Mouse (Mus musculus): ENCODE results near the gene Gm9376.
A peak's percentile ranks its signal among the peaks of the same experiment; 100 is the strongest.

Gene Gm9376

DNA sequence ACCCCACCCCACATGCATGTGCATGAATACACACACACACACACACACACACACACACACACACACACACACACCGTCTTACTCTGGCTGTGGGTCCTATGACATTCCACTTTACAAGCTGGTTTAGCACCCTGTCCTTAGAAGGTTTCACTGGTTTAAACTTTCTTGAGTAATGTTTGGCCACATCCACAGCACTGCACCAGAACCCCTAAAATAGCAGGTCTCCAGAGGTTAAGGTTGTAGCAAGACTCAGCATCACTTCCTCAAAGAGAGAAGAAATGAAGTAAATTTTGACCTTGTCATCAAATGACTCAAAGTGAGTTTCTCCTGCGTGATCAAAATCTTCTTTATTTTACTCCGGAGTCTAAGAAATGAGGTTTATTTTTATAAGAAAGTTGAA, 15.5 kb downstream of the Gm9376 start:
- no peak for DNase-seq (ENCODE audit: low spot score)

DNA sequence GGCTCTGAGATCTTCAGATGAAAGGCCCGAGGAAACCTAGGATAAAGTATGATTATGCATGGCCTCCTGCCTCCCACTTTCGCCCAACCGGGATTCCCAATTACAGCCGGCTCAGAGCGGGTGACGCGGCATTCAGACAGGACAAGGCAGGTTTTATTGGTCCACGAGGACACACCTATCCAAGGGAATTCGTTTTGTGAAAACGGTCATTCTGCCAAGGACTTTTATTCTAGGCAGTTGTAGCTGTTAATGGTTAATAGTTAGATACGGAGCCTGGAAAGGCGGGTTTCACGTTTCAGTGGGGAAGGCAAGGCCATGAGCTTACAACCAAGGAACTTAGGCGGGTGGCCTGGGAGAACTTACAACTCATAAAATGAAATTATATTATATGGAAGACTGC, 16.2 kb downstream of the Gm9376 start:
- no peak for DNase-seq (ENCODE audit: low spot score)

DNA sequence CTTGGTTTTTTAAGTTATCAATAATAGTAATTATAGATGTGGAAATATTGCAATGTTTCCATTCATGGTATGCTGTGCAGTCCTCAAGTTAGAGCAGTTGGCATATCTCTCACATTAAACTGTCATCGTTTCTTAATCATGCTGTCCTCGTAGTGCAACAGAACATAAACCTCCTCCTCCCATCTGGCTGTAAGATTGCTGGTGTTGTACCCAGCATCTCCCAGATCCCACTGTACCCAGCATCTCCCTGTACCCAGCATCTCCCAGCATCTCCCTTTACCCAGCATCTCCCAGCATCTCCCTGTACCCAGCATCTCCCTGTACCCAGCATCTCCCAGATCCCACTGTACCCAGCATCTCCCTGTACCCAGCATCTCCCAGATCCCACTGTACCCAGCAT, 19.3 kb downstream of the Gm9376 start:
- no peak for DNase-seq (ENCODE audit: low spot score)

DNA sequence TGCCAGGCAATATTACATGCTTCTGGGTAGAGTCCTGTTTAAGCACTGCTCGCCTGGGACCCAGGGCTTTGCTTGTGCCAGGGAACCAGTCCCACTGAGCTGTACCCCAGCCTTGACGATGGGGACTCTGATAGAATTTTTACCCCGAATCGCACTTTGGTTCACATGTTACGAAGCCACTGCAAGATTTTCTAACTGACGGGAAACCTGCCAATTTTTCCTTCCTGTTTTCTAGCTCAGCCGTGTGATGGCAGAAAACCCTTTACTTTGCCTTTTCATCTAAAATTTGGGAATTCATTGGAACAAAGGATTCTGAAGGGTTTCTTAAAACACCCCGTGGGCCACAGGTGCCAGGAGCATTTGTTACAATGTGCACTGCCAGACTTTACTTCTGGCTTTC, 22.4 kb downstream of the Gm9376 start:
- DNase-seq (ENCODE audit: low spot score) = no peak

DNA sequence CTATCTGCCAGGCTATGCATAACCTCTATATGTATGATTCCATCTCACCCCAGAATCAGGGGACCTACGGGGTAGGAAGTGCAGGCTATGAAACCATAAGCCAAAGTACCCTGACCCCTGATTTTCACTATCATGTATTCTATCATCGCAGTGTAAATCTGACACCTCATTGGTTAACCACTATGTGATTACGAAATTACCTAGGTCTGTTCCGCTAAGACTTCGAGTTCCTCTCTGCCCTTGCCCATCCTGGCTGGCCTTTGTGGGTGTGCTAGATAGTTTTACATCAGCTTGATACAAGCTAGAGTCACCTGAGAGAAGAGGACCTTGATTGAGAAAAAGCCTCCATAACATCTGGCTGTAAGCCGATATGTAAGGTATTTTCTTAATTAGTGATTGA, 23.2 kb downstream of the Gm9376 start:
- DNase-seq (ENCODE audit: low spot score) = no peak

DNA sequence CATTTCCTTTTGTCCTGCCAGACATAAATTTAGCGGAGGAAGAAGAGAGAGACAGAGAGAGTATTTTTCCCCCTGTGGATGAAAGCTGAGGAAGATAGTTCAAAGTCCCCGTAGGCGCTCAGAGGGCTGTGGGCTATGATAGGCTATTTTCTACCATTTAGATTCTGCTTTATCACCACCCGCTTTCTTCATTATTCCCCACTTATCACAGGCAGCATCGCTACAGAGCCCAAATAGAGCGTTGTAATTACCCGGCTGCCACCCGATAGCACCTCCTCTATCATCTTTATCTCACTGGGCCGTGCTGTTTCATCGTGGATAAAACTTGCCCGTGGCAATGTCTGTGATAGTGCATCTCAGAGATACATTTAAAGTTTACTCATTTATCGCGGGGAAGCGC, 35.8 kb downstream of the Gm9376 start:
- no peak for DNase-seq (ENCODE audit: low spot score)

DNA sequence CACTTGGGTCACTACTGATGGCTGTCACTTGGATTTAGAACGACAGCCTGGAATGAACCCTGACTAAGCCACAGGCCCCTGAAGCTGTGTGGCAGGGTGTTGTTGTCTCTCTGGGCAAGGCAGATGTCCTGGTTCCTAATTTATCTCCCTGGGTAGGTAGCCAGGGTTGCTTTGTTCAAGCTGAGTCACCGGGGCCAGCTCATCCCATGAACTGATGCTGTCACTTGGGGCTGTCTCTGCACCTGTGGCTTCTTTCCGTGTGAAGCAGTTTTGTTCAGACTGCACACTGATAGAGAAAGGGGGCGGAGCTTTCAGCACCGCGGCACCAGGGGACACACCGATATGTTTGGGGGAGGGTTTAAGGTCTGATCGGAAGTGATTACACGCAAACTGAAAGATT, 37.8 kb downstream of the Gm9376 start:
- DNase-seq (ENCODE audit: low spot score) = no peak

DNA sequence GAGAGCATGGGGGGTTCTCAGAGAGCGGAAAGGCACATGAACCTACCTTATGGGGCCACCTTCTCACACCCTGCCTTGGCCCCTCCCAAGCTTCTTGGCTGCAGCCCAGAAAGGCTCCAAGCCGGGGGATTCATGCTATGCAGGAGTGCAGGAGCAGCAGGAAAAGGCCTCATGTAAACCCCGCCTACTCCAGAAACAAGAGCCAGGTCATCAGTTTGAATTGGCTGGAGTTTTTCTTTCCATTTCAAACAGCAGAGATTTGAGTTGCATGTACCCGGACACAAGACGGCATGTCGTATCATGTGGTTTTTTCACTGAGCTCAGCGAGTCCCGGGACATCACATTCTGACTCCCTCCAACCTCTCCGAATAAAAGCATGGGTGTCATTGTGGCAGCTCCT, 39.2 kb downstream of the Gm9376 start:
- DNase-seq (ENCODE audit: low spot score) = no peak

DNA sequence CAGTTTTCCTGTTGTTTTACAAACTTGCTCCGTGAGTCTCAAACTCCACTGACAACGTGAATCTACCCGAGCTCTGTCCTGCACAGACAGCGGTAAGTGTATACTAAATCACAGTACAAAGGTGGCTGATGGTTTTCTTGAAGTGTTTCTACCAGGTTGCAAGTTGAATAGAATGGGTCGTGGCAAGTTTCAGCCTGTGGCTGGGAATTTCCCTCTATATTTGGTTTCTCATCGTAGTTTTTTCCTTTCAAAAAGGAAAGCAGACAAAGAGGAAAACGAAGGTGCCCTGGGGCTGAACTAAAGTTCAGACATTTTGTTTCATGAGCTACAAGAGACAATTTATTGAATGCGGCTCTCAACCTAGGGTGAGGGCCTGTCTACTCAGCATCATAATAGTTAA, 40.3 kb downstream of the Gm9376 start:
- DNase-seq (ENCODE audit: low spot score) = no peak

DNA sequence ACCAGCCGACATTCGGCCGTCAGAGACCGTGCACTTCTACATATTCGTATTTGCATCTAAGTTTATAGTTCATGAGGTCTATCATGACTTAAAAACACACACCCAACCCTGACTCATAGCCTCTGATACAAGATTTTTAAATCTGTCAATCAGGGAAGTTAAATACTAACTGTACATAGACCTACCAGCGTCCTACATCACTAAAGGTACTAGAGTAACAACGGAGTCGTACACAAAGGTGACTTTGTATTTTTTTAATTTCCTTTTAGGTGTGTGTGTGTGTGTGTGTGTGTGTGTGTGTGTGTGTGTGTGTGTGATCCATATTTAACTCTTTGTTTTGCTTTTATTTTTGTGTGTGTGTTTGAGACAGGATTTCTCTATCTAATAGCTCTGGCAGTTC, 44.9 kb downstream of the Gm9376 start:
- no peak for DNase-seq (ENCODE audit: low spot score)

DNA sequence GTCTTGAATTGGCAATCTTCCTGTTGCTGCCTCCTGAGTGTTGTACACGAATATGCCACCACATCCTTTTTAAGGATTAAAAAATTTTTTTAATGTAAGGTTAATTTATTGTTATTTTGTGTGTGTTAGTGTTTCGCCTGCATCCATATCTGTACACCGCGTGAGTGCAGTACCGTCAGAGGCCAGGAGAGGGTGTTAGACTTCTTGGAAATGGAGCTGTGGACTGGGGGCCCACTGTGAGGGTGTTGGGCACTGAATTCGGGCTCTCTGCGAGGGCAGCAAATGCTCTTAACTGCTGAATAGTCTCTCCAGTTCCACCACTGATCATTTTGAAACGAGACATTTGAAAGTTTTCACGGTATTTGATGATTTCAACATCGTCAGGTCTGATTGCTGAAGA, 45.9 kb downstream of the Gm9376 start:
- DNase-seq (ENCODE audit: low spot score) = peak; percentile 51

DNA sequence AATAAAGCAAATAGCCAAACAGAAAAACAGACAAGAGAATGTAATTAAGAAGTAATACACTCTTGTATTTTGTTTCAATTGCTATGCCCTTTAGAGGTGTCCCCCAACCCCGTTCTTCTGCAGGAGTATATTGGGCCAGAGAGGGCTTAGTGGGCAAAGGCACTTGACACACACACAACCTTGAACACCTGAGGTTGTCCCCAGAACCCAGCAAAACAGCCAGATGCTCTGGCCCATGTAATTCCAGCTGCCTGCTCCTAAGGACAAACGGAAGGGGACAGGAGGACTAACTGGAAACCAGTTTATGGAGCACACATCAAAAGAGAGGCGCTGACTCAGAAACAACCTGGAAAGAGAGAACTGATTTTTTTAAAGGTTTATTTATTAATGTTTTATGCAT, 47.2 kb downstream of the Gm9376 start:
- DNase-seq (ENCODE audit: low spot score) = no peak

DNA sequence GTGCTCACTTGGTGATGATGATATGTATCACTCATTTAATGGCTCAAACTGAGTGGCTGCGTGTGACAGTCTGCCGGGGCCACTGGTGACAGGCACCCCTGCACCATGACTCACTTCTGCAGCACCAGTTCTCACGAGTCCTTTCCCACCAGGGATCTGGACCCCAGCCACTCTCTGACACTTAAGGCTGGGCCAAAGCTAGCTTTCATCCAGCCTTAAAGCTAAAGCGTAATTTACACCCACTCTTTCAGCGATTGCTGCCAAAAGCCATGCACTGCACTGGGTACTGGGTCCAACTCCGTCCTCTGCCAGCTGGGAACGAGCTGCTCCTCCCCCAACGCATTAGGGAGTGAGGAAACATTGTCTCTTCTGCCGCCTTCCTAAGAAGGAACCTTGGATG, 50.5 kb downstream of the Gm9376 start:
- no peak for DNase-seq (ENCODE audit: low spot score)

Measured in testis, postnatal 14 days (tissue).